Mouse (Mus musculus): ENCODE measurements around the gene Tnpo1.

DNA sequence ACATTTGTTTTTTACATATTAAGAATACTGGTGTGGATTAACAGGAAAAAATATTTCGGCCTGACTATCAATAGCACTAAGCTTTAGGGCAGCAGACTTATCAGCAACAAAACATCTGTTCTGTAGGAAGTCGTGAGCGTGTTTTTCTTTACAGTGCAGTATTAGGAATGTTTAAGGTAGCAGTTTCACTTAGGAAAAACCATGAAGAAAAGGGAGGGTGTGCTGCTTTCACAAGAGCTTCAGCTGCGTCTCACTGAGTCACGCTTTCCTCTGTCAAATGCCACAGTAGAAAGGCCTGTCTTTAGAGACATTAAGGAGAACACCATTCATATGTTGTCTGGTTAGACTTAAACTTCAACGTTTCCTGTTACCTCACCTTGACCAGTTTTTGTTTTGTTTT, 116.0 kb downstream of the Tnpo1 start:
- TF ChIP-seq CTCF (conservative IDR thresholded peaks at IDR 0.05; ENCODE audit: low read length) = no peak
- no peak for TF ChIP-seq POU5F1 (IDR thresholded peaks at IDR 0.05; ENCODE audit: borderline replicate concordance, low read length)
- TF ChIP-seq NANOG (IDR thresholded peaks at IDR 0.05; ENCODE audit: borderline replicate concordance, low read length) = no peak
